Mouse (Mus musculus): ENCODE measurements around the gene Gm47841.
A peak's percentile ranks its signal among the peaks of the same experiment; 100 is the strongest.

The Gm47841 gene

GRCm38 (mm10) chr15:101047194-101047555, at the start of gene Gm47841:
Gm47841 (minus strand) TSS chr15:101047397.
- DNase-seq (ENCODE audit: low spot score) = peak; percentile 76

GRCm38 (mm10) chr15:101095392-101095791, 48.2 kb upstream of the Gm47841 start:
- DNase-seq (ENCODE audit: low spot score) = no peak

- DNase-seq (ENCODE audit: low spot score) = no peak
These were observed 47.8 kb upstream of the Gm47841 start for GRCm38 (mm10) chr15:101094979-101095378.

GRCm38 (mm10) chr15:101093988-101094387, 46.8 kb upstream of the Gm47841 start:
- DNase-seq (ENCODE audit: low spot score) = peak; percentile 88

GRCm38 (mm10) chr15:101092829-101093648, 45.8 kb upstream of the Gm47841 start:
- DNase-seq (ENCODE audit: low spot score) = peak; percentile 98

GRCm38 (mm10) chr15:101092121-101092828, 45.1 kb upstream of the Gm47841 start:
- peak; percentile 71 for DNase-seq (ENCODE audit: low spot score)

GRCm38 (mm10) chr15:101091551-101091950, 44.4 kb upstream of the Gm47841 start:
- DNase-seq (ENCODE audit: low spot score) = no peak

GRCm38 (mm10) chr15:101088291-101088690, 41.1 kb upstream of the Gm47841 start:
- no peak for DNase-seq (ENCODE audit: low spot score)

GRCm38 (mm10) chr15:101086956-101087355, 39.8 kb upstream of the Gm47841 start:
- DNase-seq (ENCODE audit: low spot score) = no peak

GRCm38 (mm10) chr15:101086451-101086850, 39.3 kb upstream of the Gm47841 start:
- DNase-seq (ENCODE audit: low spot score) = no peak

GRCm38 (mm10) chr15:101084499-101084898, 37.3 kb upstream of the Gm47841 start:
- DNase-seq (ENCODE audit: low spot score) = no peak

GRCm38 (mm10) chr15:101082236-101082635, 35.0 kb upstream of the Gm47841 start:
- no peak for DNase-seq (ENCODE audit: low spot score)

GRCm38 (mm10) chr15:101081035-101081548, 33.9 kb upstream of the Gm47841 start:
- no peak for DNase-seq (ENCODE audit: low spot score)

- no peak for DNase-seq (ENCODE audit: low spot score)
These were observed 32.9 kb upstream of the Gm47841 start for GRCm38 (mm10) chr15:101080031-101080520.

- DNase-seq (ENCODE audit: low spot score) = peak; percentile 94
These were observed 31.5 kb upstream of the Gm47841 start for GRCm38 (mm10) chr15:101078731-101079156.

- peak; percentile 82 for DNase-seq (ENCODE audit: low spot score)
These were observed 30.9 kb upstream of the Gm47841 start, which contains the start of gene Fignl2 for GRCm38 (mm10) chr15:101077813-101078730. Fignl2 (minus strand) TSS chr15:101078567.

GRCm38 (mm10) chr15:101077001-101077812, 30.0 kb upstream of the Gm47841 start:
- peak; percentile 62 for DNase-seq (ENCODE audit: low spot score)

- peak; percentile 74 for DNase-seq (ENCODE audit: low spot score)
These were observed 29.1 kb upstream of the Gm47841 start for GRCm38 (mm10) chr15:101076071-101077000.

- no peak for DNase-seq (ENCODE audit: low spot score)
These were observed 28.5 kb upstream of the Gm47841 start for GRCm38 (mm10) chr15:101075656-101076055.

- DNase-seq (ENCODE audit: low spot score) = peak; percentile 66
These were observed 28.0 kb upstream of the Gm47841 start for GRCm38 (mm10) chr15:101075150-101075549.
